Comparison of ENCODE assay signal across 11 mouse cellular contexts in the genomic region with DNA sequence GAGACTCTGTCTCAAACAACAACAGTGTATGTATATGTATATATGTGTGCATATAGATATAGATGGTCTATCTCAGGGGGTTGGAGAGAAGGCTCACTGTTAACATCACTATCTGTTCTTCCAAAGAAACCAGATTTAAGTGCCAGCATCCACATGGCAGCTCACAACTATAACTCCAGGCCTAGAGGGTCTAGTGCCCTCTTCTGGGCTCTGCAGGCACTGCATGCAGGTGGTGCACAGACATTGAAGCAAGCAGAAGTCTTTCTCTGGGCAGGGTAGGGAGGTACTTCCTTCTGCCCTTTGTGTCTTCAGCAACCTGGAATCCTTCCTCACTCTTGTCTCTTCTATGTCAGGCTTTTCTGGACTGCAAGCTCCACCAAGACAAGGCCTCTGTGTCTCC. TPM values are rescaled to one million over a fixed set of nuclear protein-coding genes. Genes with fewer than 3 reads are reported as not detected.
A peak's percentile ranks its signal among the peaks of the same experiment; 100 is the strongest.
DNase-seq lines count a peak whose midpoint lies in the region; ATAC-seq and TF ChIP-seq lines count a peak whose summit lies in the region.
"Had no signal": no experiment of that assay in that cellular context is flagged by ENCODE, and none has a peak within 500 bp of the region (broad histone marks: within the 10 kb centered on the region; RNA-seq: fewer than 3 reads in every experiment).

No protein-coding gene starts in this region.

- no peak overlapping the region for H3K27ac ChIP-seq in kidney, postnatal 0 days
- H3K27ac ChIP-seq: heart, embryonic 15.5 days; neural tube, embryonic 15.5 days had no signal

- no peak for DNase-seq in kidney, postnatal 0 days (ENCODE audit: low spot score)
- DNase-seq in kidney, postnatal 14 days, result no peak
- DNase-seq in right cerebral cortex, postnatal 4 days, result peak; percentile 52
- DNase-seq in right cerebral cortex, postnatal 25 days, result no peak
- peak; percentile 37 for DNase-seq in NIH3T3 (ENCODE audit: low read depth)
- DNase-seq in urinary bladder, postnatal 25 days (ENCODE audit: low spot score), result no peak
- DNase-seq in layer of hippocampus, adult 9-10 months (ENCODE audit: low spot score), result no peak

- no peaks in the 10 kb centered on the region for H3K9me3 ChIP-seq in kidney, postnatal 0 days (replicated peaks; ENCODE audit: low read length)
- H3K9me3 ChIP-seq: heart, embryonic 15.5 days; neural tube, embryonic 15.5 days had no signal

- ATAC-seq in kidney, postnatal 0 days (replicated peaks; ENCODE audit: low FRiP score, low read depth), result no peak
- ATAC-seq in megakaryocyte-erythroid progenitor cell, adult 5-6 weeks (replicated peaks; ENCODE audit: low FRiP score, low TSS enrichment, poor library complexity, severe bottlenecking), result 0 out of 2 replicates have a peak, but pooled peaks have one; percentile 28

- no peak overlapping the region for H3K4me2 ChIP-seq in kidney, postnatal 0 days (ENCODE audit: low read length)
- H3K4me2 ChIP-seq: heart, embryonic 15.5 days; neural tube, embryonic 15.5 days had no signal

- H3K36me3 ChIP-seq in kidney, postnatal 0 days (ENCODE audit: insufficient read depth, low read length), result no peaks in the 10 kb centered on the region
- H3K36me3 ChIP-seq: heart, embryonic 15.5 days; neural tube, embryonic 15.5 days had no signal

- 0 out of 2 replicates have a peak, but pooled peaks cover 3% of the 10 kb centered on the region for H3K27me3 ChIP-seq in kidney, postnatal 0 days (ENCODE audit: insufficient read depth, low read length)
- H3K27me3 ChIP-seq: neural tube, embryonic 15.5 days had no signal

- TF ChIP-seq CTCF in kidney, postnatal 0 days (IDR thresholded peaks at IDR 0.05; ENCODE audit: low read depth), result peak; percentile 63

- H3K4me3 ChIP-seq in kidney, postnatal 0 days (replicated peaks; ENCODE audit: low read depth, low read length), result no peak overlapping the region
- H3K4me3 ChIP-seq: heart, embryonic 15.5 days; megakaryocyte, embryonic 14.5 days; neural tube, embryonic 15.5 days had no signal

- H3K9ac ChIP-seq in kidney, postnatal 0 days (ENCODE audit: low read depth, low read length), result no peak overlapping the region
- H3K9ac ChIP-seq: heart, embryonic 15.5 days; neural tube, embryonic 15.5 days had no signal

- no peaks in the 10 kb centered on the region; the same call in 1 of the 2 replicates for H3K4me1 ChIP-seq in kidney, postnatal 0 days (replicated peaks; ENCODE audit: insufficient read depth, low read length)
- H3K4me1 ChIP-seq: megakaryocyte, embryonic 14.5 days had no signal

RNA-seq across cellular contexts. Expression of a gene that starts 50.1 kb away (rescaled TPM):
- not detected in 2 replicates for polyA plus RNA-seq in kidney, postnatal 0 days (2015; fragmentation: Nextera tagmentation; extraction: Ambion mirVana)
- not detected in 2 replicates for total RNA-seq in megakaryocyte-erythroid progenitor cell, adult 5-6 weeks (2014; fragmentation: Nextera tagmentation)
- total RNA-seq in megakaryocyte-erythroid progenitor cell, adult 5-6 weeks (2017), result not detected in 2 replicates
- polyA plus RNA-seq: heart, embryonic 15.5 days had no signal

Comparison
In these comparisons a context has a peak if more than half of its experiments do, and no peak if none do; other contexts are left out.
1. DNase-seq: peak in right cerebral cortex, postnatal 4 days (single experiment) and NIH3T3 (single experiment); none in kidney, postnatal 0 days (single experiment), kidney, postnatal 14 days (single experiment), right cerebral cortex, postnatal 25 days (single experiment), urinary bladder, postnatal 25 days (single experiment) and layer of hippocampus, adult 9-10 months (single experiment).